Mouse (Mus musculus) liver, embryonic 11.5 days (tissue): ENCODE measurements around the gene Tspan10. TPM values are rescaled to one million over a fixed set of nuclear protein-coding genes. Genes with fewer than 3 reads are reported as not detected.

Experiments
- ATAC-seq: fragments of 200-750 bp; cut with Nextera tagmentation; replicated peaks from 2 replicates; pipeline ENCODE4 v1.8.0; 2017; ENCODE audit warnings: moderate number of reproducible peaks, mild to moderate bottlenecking, moderate TSS enrichment, moderate library complexity; ENCODE audit not compliant: low FRiP score
- DNase-seq: peaks from one replicate; pipeline ENCODE4 v3.0.0-alpha.2; 2017; ENCODE audit warnings: low spot score
- H3K27ac ChIP-seq: fragments of 300-500 bp; sonication (generic); 2 replicates; pipeline ENCODE4 v1.5.1; 2014; ENCODE audit warnings: mild to moderate bottlenecking, low read depth, low read length, control low read depth
- H3K27me3 ChIP-seq: fragments of 300-500 bp; sonication (generic); replicated peaks from 2 replicates; pipeline ENCODE4 v1.6.1; 2014; ENCODE audit warnings: low read length, mixed read lengths; ENCODE audit not compliant: control insufficient read depth, insufficient read depth
- H3K36me3 ChIP-seq: fragments of 300-500 bp; sonication (generic); 2 replicates; pipeline ENCODE4 v1.6.1; 2014; ENCODE audit warnings: mild to moderate bottlenecking, low read length, moderate library complexity, mixed read lengths; ENCODE audit not compliant: control insufficient read depth, insufficient read depth
- H3K4me1 ChIP-seq: fragments of 300-500 bp; sonication (generic); replicated peaks from 2 replicates; pipeline ENCODE4 v1.6.1; 2014; ENCODE audit warnings: low read length, mixed read lengths; ENCODE audit not compliant: control insufficient read depth, insufficient read depth
- H3K4me2 ChIP-seq: fragments of 300-500 bp; sonication (generic); 2 replicates; pipeline ENCODE4 v1.6.1; 2014; ENCODE audit warnings: mild to moderate bottlenecking, control low read depth, moderate library complexity
- H3K4me3 ChIP-seq: fragments of 300-500 bp; sonication (generic); 2 replicates; pipeline ENCODE4 v1.5.1; 2014; ENCODE audit warnings: low read depth, low read length, control low read depth
- H3K9ac ChIP-seq: fragments of 300-500 bp; sonication (generic); 2 replicates; pipeline ENCODE4 v1.6.1; 2014; ENCODE audit warnings: low read depth, low read length, control low read depth
- H3K9me3 ChIP-seq: fragments of 300-500 bp; sonication (generic); 2 replicates; pipeline ENCODE4 v1.6.1; 2016; ENCODE audit warnings: low read length, inconsistent platforms, mixed read lengths; ENCODE audit not compliant: control insufficient read depth
- WGBS: fragments of 180-500 bp; shearing (Covaris S2); extraction: QIAGEN DNeasy Blood & Tissue Kit; methylation state at CpG from one replicate; pipeline ENCODE4 v1.1.7; 2014; 5-methylcytosine and 5-hydroxymethylcytosine counted together
- polyA plus RNA-seq: library from polyadenylated mRNA; unstranded; fragments of >200 nt; fragmentation: Nextera tagmentation; extraction: Ambion mirVana; gene quantifications from 2 replicates; pipeline ENCODE4 v1.2.1, GENCODE M21; 2014

The Tspan10 gene
- polyA plus RNA-seq, 1 experiment from 2014 or later = 0.10 TPM

- H3K4me1 ChIP-seq = peaks cover 14% of the 10 kb centered on the region
- H3K36me3 ChIP-seq = peaks cover 30% of the 10 kb centered on the region
- H3K4me3 ChIP-seq = peak overlapping the region; percentile 94
- no peak for ATAC-seq
- H3K27ac ChIP-seq = peak overlapping the region; percentile 84
- peak overlapping the region; percentile 95 for H3K9ac ChIP-seq
- H3K9me3 ChIP-seq = no peaks in the 10 kb centered on the region
- DNase-seq = no peak
- no peaks in the 10 kb centered on the region for H3K27me3 ChIP-seq
- H3K4me2 ChIP-seq = peak overlapping the region; percentile 88
- WGBS = 53% methylated on average over 6 of the region's 6 CpGs
Observed at GRCm38 (mm10) chr11:120458847-120459597, 16.6 kb downstream of the Tspan10 start.

- Histone ChIP-seq H3K9ac (no peak overlapping the region), H3K4me1 (peaks cover 21% of the 10 kb centered on the region), H3K36me3 (peaks cover 32% of the 10 kb centered on the region), H3K4me3 (no peak overlapping the region), H3K9me3 (no peaks in the 10 kb centered on the region), H3K4me2 (no peak overlapping the region), H3K27ac (no peak overlapping the region), H3K27me3 (no peaks in the 10 kb centered on the region)
- DNase-seq (no peak), ATAC-seq (no peak)
- WGBS = 88% methylated on average over 2 of the region's 2 CpGs
Observed at GRCm38 (mm10) chr11:120463536-120463935, 21.1 kb downstream of the Tspan10 start.

GRCm38 (mm10) chr11:120464365-120464764, 21.9 kb downstream of the Tspan10 start:
- Histone ChIP-seq H3K36me3 (peaks cover 33% of the 10 kb centered on the region), H3K4me3 (no peak overlapping the region)

GRCm38 (mm10) chr11:120465521-120465920, 23.1 kb downstream of the Tspan10 start:
- 84% methylated on average over 4 of the region's 4 CpGs for WGBS
- DNase-seq (no peak), ATAC-seq (no peak)
- Histone ChIP-seq H3K9ac (no peak overlapping the region), H3K27ac (no peak overlapping the region), H3K9me3 (no peaks in the 10 kb centered on the region), H3K27me3 (no peaks in the 10 kb centered on the region), H3K4me1 (peaks cover 17% of the 10 kb centered on the region), H3K36me3 (peaks cover 34% of the 10 kb centered on the region), H3K4me2 (peak overlapping the region; percentile 82), H3K4me3 (0 out of 2 replicates have a peak overlapping the region, but pooled peaks have one; percentile 97)

More at GRCm38 (mm10) chr11:120464365-120464764, 21.9 kb downstream of the Tspan10 start:
- H3K9ac ChIP-seq = no peak overlapping the region
- 87% methylated on average over 5 of the region's 5 CpGs for WGBS
- H3K27me3 ChIP-seq = no peaks in the 10 kb centered on the region
- H3K4me2 ChIP-seq = no peak overlapping the region
- no peaks in the 10 kb centered on the region for H3K9me3 ChIP-seq
- no peak overlapping the region for H3K27ac ChIP-seq
- H3K4me1 ChIP-seq = peaks cover 21% of the 10 kb centered on the region
- no peak for ATAC-seq
- no peak for DNase-seq

- H3K9me3 ChIP-seq = no peaks in the 10 kb centered on the region
- peak; percentile 97 for DNase-seq
- peaks cover 37% of the 10 kb centered on the region for H3K36me3 ChIP-seq
- H3K27ac ChIP-seq = peak within 1 kb of the TSS; percentile 53
- peak within 1 kb of the TSS; percentile 82 for H3K4me2 ChIP-seq
- peak within 1 kb of the TSS; percentile 85 for H3K9ac ChIP-seq
- peak; percentile 100 for ATAC-seq
- peak within 1 kb of the TSS; percentile 97 for H3K4me3 ChIP-seq
- H3K27me3 ChIP-seq = no peaks in the 10 kb centered on the region
- peaks cover 17% of the 10 kb centered on the region for H3K4me1 ChIP-seq
- under 1% methylated on average over 54 of the region's 54 CpGs for whole genome bisulfite sequencing
Observed at GRCm38 (mm10) chr11:120467051-120467735, 24.7 kb downstream of the Tspan10 start, which contains the start of gene Arl16. Gene Arl16, minus strand, starts transcription at chr11:120467607.

GRCm38 (mm10) chr11:120467736-120468092, 25.3 kb downstream of the Tspan10 start:
- ATAC-seq (peak; percentile 64), DNase-seq (no peak)
- H3K9me3 ChIP-seq = no peaks in the 10 kb centered on the region
- peak overlapping the region; percentile 97 for H3K4me3 ChIP-seq
- H3K4me2 ChIP-seq = peak overlapping the region; percentile 82
- peak overlapping the region; percentile 53 for H3K27ac ChIP-seq
- H3K27me3 ChIP-seq = no peaks in the 10 kb centered on the region
- peaks cover 17% of the 10 kb centered on the region for H3K4me1 ChIP-seq
- H3K9ac ChIP-seq = peak overlapping the region; percentile 85
- WGBS = under 1% methylated on average over 33 of the region's 33 CpGs
- H3K36me3 ChIP-seq = peaks cover 37% of the 10 kb centered on the region

- no peak overlapping the region for H3K4me3 ChIP-seq
- no peaks in the 10 kb centered on the region for H3K27me3 ChIP-seq
- WGBS = 92% methylated on average over 6 of the region's 6 CpGs
- no peaks in the 10 kb centered on the region for H3K9me3 ChIP-seq
- H3K9ac ChIP-seq = no peak overlapping the region
- no peak overlapping the region for H3K4me2 ChIP-seq
- peaks cover 8% of the 10 kb centered on the region for H3K4me1 ChIP-seq
- DNase-seq (no peak), ATAC-seq (no peak)
- peaks cover 56% of the 10 kb centered on the region for H3K36me3 ChIP-seq
- no peak overlapping the region for H3K27ac ChIP-seq
Observed at GRCm38 (mm10) chr11:120472052-120472451, 29.6 kb downstream of the Tspan10 start.

GRCm38 (mm10) chr11:120483448-120483934, 41.0 kb downstream of the Tspan10 start:
- Histone ChIP-seq H3K36me3 (peaks cover 72% of the 10 kb centered on the region), H3K27me3 (no peaks in the 10 kb centered on the region), H3K4me3 (peak overlapping the region; percentile 98), H3K9me3 (no peaks in the 10 kb centered on the region), H3K9ac (peak overlapping the region; percentile 98), H3K27ac (peak overlapping the region; percentile 75; the same call in 1 of the 2 replicates), H3K4me2 (peak overlapping the region; percentile 88), H3K4me1 (peaks cover 24% of the 10 kb centered on the region)
- WGBS = 83% methylated on average over 7 of the region's 7 CpGs
- no peak for ATAC-seq
- no peak for DNase-seq
